Mouse (Mus musculus) testis, postnatal 10 days (tissue): ENCODE data around the gene Frmd6.
A peak's percentile ranks its signal among the peaks of the same experiment; 100 is the strongest.

Experiments
- DNase-seq: peaks from one replicate; pipeline ENCODE4 v3.0.0; 2021; ENCODE audit warnings: low spot score

Gene Frmd6

GRCm38 (mm10) chr12:70898450-70898849 is 73.1 kb downstream of the Frmd6 start:
- peak; percentile 52 for DNase-seq

- DNase-seq: no peak
Observed at GRCm38 (mm10) chr12:70904471-70904870, 79.2 kb downstream of the Frmd6 start.

- DNase-seq: no peak
Observed at GRCm38 (mm10) chr12:70906867-70907266, 81.6 kb downstream of the Frmd6 start.

GRCm38 (mm10) chr12:70907651-70908050 is 82.3 kb downstream of the Frmd6 start:
- no peak for DNase-seq

GRCm38 (mm10) chr12:70908076-70908475 is 82.8 kb downstream of the Frmd6 start:
- DNase-seq: no peak

GRCm38 (mm10) chr12:70910241-70910720 is 85.0 kb downstream of the Frmd6 start:
- peak; percentile 87 for DNase-seq

GRCm38 (mm10) chr12:70911029-70911428 is 85.7 kb downstream of the Frmd6 start:
- DNase-seq: peak; percentile 93

- DNase-seq: no peak
Observed at GRCm38 (mm10) chr12:70911676-70912379, 86.5 kb downstream of the Frmd6 start.

- peak; percentile 68 for DNase-seq
Observed at GRCm38 (mm10) chr12:70913429-70913828, 88.1 kb downstream of the Frmd6 start.

GRCm38 (mm10) chr12:70914387-70914786 is 89.1 kb downstream of the Frmd6 start:
- DNase-seq: peak; percentile 65

GRCm38 (mm10) chr12:70929781-70930180 is 104.5 kb downstream of the Frmd6 start:
- DNase-seq: no peak

- DNase-seq: peak; percentile 67
Observed at GRCm38 (mm10) chr12:70937150-70937549, 111.8 kb downstream of the Frmd6 start.

- DNase-seq: peak; percentile 96
Observed at GRCm38 (mm10) chr12:70937571-70938384, 112.5 kb downstream of the Frmd6 start, which contains the start of gene Actr10. Gene Actr10, plus strand, starts transcription at chr12:70937857.

GRCm38 (mm10) chr12:70940806-70941205 is 115.5 kb downstream of the Frmd6 start:
- no peak for DNase-seq

GRCm38 (mm10) chr12:70944181-70944580 is 118.9 kb downstream of the Frmd6 start:
- no peak for DNase-seq

GRCm38 (mm10) chr12:70946585-70947256 is 121.4 kb downstream of the Frmd6 start:
- no peak for DNase-seq
